Mouse (Mus musculus): ENCODE measurements at regions not wholly inside any gene's neighbourhood (a gene's known extent, or its start where the extent isn't known, plus 50 kb on each side); places are given as distances from the start of the nearest gene placed in this dataset.

DNA sequence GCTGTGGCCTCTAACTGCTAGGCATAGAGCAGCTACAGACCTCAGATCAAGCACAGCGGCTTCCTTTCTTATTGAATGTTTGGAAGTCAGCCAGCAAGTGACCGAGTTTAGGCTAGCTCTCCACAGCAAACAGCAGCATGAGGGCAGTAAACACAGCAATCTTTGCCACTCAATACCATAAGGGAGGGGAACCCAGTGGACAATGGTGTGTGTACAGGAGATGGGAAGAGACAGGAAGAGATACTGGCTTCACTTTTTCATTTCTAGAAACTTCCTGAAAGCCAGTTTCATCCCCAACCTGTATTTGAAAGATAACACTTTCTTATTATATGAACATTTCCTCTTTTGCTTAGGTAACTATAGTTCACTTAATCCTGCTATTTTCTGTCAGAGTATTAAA, 1284.9 kb upstream of the Lrrc6 start:
- ATAC-seq = no peak

DNA sequence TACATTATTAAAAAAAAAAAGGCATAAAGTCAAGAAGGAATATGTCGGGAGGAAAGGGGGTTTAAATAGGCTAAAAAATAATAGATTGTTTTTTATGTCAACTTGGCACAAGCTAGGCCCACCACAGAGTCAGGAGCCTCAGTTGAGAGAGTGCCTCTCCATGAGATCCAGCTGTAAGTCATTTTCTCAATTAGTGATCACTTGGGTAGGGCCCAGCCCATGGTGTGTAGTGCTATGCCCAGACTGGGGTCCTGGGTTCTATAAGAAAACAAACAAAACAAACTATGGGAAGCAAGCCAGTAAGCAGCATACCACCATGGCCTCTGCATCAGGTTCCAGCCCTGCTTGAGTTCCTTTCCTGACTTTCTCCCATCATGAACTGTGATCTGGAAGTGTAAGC, 1283.0 kb upstream of the Lrrc6 start:
- WGBS (ENCODE audit: insufficient replicate concordance) = 73% methylated on average over 1 of the region's 1 CpGs
- H3K27me3 ChIP-seq (replicated peaks) = no peaks in the 10 kb centered on the region
- H3K4me3 ChIP-seq = no peak overlapping the region
- no peaks in the 10 kb centered on the region for H3K36me3 ChIP-seq
- no peak overlapping the region for H3K27ac ChIP-seq
- no peak overlapping the region for H3K9ac ChIP-seq
- H3K4me2 ChIP-seq = no peak overlapping the region
- no peaks in the 10 kb centered on the region for H3K9me3 ChIP-seq (replicated peaks)
- no peak for ATAC-seq
- no peaks in the 10 kb centered on the region for H3K4me1 ChIP-seq

More for the DNA sequence above, 1284.9 kb upstream of the Lrrc6 start:
- Histone ChIP-seq H3K27ac (no peak overlapping the region), H3K27me3 (replicated peaks) (no peaks in the 10 kb centered on the region), H3K9me3 (replicated peaks) (no peaks in the 10 kb centered on the region), H3K36me3 (no peaks in the 10 kb centered on the region), H3K9ac (no peak overlapping the region), H3K4me3 (no peak overlapping the region), H3K4me1 (no peaks in the 10 kb centered on the region), H3K4me2 (no peak overlapping the region)
- 63% methylated on average over 2 of the region's 2 CpGs for WGBS (ENCODE audit: insufficient replicate concordance)

DNA sequence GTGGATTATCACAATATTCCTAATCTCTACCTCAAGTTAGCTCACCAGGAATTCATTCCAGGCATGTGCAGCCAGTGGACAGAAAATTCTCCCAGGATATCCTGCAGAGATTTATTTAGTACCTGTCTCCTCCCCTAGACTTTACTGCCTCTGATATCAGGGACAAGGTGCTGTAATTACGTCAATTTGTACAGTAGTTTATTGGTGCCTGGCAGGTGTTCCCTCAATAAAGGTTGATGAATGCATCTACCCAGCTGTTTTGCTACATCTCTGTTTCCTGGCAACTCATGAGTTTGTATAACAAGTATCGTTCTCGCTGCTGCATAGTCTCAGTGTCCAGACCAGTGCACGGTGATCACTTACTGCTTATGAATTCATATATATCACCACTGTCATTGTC, 1281.8 kb upstream of the Lrrc6 start:
- WGBS (ENCODE audit: insufficient replicate concordance) = 70% methylated on average over 4 of the region's 4 CpGs
- no peaks in the 10 kb centered on the region for H3K36me3 ChIP-seq
- ATAC-seq = no peak
- H3K9me3 ChIP-seq (replicated peaks) = no peaks in the 10 kb centered on the region
- no peaks in the 10 kb centered on the region for H3K27me3 ChIP-seq (replicated peaks)
- no peak overlapping the region for H3K9ac ChIP-seq
- H3K4me2 ChIP-seq = no peak overlapping the region
- H3K4me3 ChIP-seq = no peak overlapping the region
- H3K27ac ChIP-seq = no peak overlapping the region
- no peaks in the 10 kb centered on the region for H3K4me1 ChIP-seq

DNA sequence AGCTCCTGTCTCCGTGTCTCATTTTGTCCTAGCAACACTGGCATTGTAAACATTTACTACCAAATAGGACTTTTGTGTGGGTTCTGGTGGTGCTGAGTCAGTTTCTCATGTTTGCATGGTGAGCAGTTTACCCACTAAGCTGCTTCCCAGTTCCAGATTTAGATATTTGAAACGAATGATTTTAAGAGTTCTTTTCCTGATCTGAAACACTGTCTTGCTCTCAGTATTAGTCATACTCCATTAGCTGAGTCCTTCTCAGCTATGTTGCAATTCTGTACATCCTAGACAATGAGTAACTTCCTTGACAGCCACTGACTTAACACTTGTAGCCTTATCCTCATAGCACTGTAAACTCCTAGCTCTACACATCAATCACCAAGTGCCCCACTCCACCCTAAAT, 1280.1 kb upstream of the Lrrc6 start:
- WGBS (ENCODE audit: insufficient replicate concordance) = 54% methylated on average over 2 of the region's 2 CpGs
- no peak overlapping the region for H3K9ac ChIP-seq
- ATAC-seq = no peak
- no peaks in the 10 kb centered on the region for H3K27me3 ChIP-seq (replicated peaks)
- no peak overlapping the region for H3K27ac ChIP-seq
- no peak overlapping the region for H3K4me2 ChIP-seq
- no peak overlapping the region for H3K4me3 ChIP-seq
- H3K9me3 ChIP-seq (replicated peaks) = no peaks in the 10 kb centered on the region
- H3K36me3 ChIP-seq = no peaks in the 10 kb centered on the region
- no peaks in the 10 kb centered on the region for H3K4me1 ChIP-seq

DNA sequence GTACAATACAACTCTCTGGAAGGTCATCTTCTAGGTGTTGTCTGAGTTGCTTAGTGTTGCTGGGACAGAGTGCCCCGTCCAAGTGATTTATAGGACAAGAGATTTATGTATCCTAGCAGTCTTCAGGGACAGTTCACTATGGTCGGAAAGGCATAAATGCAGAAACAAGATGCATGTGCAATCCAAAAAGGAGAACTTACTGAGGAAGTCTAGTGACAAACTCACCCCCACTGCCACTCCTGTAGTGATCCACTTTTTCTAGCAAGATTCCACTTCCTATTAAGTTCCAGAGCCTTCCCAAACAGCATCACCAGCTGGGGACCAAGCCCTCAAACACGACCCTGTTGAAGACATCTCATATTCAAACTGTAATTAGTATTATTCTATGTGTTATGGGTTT, 1266.9 kb upstream of the Lrrc6 start:
- Histone ChIP-seq H3K36me3 (no peaks in the 10 kb centered on the region), H3K9me3 (replicated peaks) (no peaks in the 10 kb centered on the region), H3K4me3 (no peak overlapping the region), H3K27me3 (replicated peaks) (no peaks in the 10 kb centered on the region), H3K4me2 (no peak overlapping the region), H3K4me1 (no peaks in the 10 kb centered on the region), H3K9ac (no peak overlapping the region), H3K27ac (no peak overlapping the region)
- WGBS (ENCODE audit: insufficient replicate concordance) = 34% methylated on average over 3 of the region's 3 CpGs
- no peak for ATAC-seq

DNA sequence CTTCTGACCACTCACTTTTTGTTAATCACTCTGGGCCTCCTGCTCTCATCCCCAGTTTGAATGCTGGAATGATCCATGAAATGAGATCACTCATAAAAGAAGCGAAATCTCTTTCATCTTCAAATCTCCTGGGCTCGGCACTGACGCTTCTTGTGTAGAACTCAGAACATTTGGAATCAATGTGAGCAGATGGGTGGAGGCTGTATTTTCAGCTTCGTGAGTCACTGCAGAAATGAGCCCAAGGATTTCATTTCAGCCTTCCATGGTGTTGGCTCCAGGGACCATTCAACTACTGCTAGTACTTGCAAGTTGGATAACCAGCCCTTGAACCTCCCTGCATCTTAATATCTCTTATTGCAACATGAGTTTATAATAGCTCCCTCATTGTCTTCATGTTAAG, 1258.5 kb upstream of the Lrrc6 start:
- no peak overlapping the region for H3K4me2 ChIP-seq
- ATAC-seq = no peak
- no peaks in the 10 kb centered on the region for H3K36me3 ChIP-seq
- no peaks in the 10 kb centered on the region for H3K4me1 ChIP-seq
- WGBS (ENCODE audit: insufficient replicate concordance) = 59% methylated on average over 4 of the region's 4 CpGs
- no peaks in the 10 kb centered on the region for H3K27me3 ChIP-seq (replicated peaks)
- no peaks in the 10 kb centered on the region for H3K9me3 ChIP-seq (replicated peaks)
- no peak overlapping the region for H3K9ac ChIP-seq
- no peak overlapping the region for H3K27ac ChIP-seq
- no peak overlapping the region for H3K4me3 ChIP-seq

DNA sequence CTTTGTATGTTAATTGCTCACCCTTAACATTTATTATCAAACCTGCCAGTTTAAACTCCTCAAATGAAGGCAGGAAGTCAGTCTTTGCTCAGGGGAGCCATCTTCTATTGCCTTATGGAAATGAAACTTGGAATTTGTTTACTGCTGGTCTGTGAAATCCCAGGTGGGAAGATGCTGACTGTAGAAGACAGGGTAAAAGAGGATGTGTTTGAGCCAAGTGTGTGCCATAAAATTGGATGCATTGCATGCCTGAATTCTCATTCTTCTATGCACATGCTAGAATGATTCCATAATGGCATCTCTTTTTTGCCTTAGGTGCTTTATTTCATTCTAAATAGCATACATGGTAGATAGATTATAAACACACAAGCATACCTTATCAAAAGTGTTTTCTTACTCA, 1249.9 kb upstream of the Lrrc6 start:
- Histone ChIP-seq H3K27me3 (replicated peaks) (no peaks in the 10 kb centered on the region), H3K4me2 (no peak overlapping the region), H3K9ac (no peak overlapping the region), H3K4me3 (no peak overlapping the region), H3K9me3 (replicated peaks) (no peaks in the 10 kb centered on the region), H3K4me1 (no peaks in the 10 kb centered on the region), H3K36me3 (no peaks in the 10 kb centered on the region), H3K27ac (no peak overlapping the region)
- ATAC-seq = no peak

DNA sequence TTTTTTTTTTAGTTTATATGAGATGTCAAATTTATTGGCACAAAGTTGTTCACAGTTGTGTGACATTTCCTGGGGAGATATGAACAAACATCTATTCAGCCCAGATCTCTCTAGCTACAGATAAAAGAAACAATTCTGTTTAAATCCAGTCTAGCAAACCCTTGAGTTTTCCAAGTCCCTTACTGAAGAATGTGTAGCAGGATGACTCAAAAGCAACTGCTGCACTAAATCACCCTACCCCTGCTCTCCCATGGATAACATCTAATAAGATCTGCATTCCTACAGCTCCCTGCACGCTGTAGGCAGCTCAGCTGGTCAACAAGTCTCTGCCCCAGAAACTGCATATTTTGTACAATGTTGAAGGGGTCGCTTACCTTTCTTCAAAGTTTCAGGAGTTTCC, 1242.6 kb upstream of the Lrrc6 start:
- no peak for ATAC-seq
- Histone ChIP-seq H3K36me3 (no peaks in the 10 kb centered on the region), H3K9me3 (replicated peaks) (no peaks in the 10 kb centered on the region), H3K4me3 (no peak overlapping the region), H3K27me3 (replicated peaks) (no peaks in the 10 kb centered on the region), H3K4me1 (no peaks in the 10 kb centered on the region), H3K9ac (no peak overlapping the region), H3K27ac (no peak overlapping the region), H3K4me2 (no peak overlapping the region)
- 44% methylated on average over 2 of the region's 2 CpGs for WGBS (ENCODE audit: insufficient replicate concordance)

DNA sequence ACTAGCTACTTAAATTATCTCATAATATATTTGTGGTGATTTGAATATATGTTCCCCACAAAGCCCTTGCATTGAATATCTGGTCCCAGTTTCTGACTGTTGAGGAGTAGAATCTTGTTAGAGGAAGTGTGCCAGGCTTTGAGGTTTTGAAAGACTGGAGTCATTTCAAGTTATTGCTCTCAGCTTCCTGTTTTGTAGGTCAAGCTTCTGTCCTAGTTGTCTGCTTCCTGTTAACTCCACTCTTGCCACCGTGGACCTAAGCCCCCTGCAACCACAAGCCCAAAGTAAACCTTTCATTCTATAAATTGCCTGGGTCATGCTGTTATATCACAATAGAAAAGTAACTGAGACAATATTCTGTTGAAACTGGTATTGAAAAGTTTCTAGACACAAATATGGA, 1232.3 kb upstream of the Lrrc6 start:
- Histone ChIP-seq H3K9ac (no peak overlapping the region), H3K36me3 (no peaks in the 10 kb centered on the region), H3K4me2 (no peak overlapping the region), H3K4me3 (no peak overlapping the region), H3K4me1 (no peaks in the 10 kb centered on the region), H3K27me3 (replicated peaks) (no peaks in the 10 kb centered on the region), H3K9me3 (replicated peaks) (no peaks in the 10 kb centered on the region), H3K27ac (no peak overlapping the region)
- no peak for ATAC-seq
- WGBS (ENCODE audit: insufficient replicate concordance) = 7% methylated on average over 1 of the region's 1 CpGs

DNA sequence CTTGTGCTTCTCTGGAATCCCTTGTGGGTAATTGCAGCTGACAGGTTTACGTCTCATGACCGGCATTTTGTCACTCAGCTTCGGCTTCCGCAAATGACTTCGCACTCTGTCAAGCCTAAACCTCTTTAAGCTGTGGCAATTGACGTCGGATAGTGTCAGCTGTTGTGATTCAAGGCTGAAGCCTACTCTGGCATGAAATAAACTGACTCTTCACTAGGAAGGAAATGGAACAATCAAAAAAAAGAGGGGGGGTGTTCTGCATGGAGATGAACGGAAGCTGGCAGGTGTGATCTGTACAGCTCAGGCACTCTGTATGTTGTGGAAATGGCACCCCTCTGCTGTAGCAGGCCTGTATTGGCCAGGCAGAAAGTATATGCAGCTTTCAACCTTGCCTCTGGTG, 1228.8 kb upstream of the Lrrc6 start:
- Histone ChIP-seq H3K4me1 (no peaks in the 10 kb centered on the region), H3K9me3 (replicated peaks) (no peaks in the 10 kb centered on the region), H3K4me2 (no peak overlapping the region), H3K4me3 (no peak overlapping the region), H3K36me3 (no peaks in the 10 kb centered on the region), H3K27me3 (replicated peaks) (no peaks in the 10 kb centered on the region), H3K27ac (no peak overlapping the region), H3K9ac (no peak overlapping the region)
- no peak for ATAC-seq
- WGBS (ENCODE audit: insufficient replicate concordance) = 86% methylated on average over 8 of the region's 8 CpGs

DNA sequence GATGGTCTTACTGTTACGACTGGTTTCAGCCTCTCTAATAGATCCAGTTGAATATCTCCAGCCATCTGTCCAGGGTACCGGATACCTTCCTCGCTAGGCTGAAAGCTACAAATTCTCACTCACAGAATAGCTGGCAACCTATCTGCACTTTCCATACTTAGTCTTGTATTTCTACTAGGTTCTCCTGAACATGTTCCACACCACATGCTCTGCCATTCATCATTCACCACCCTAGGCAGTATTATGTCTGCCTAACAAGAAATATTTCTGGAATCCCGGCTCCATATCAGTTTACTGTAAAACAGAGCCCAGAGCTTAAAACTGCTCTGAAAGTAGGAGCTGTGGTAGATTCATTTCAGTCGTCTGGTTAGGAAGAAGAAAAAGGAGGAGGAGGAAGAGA, 1224.5 kb upstream of the Lrrc6 start:
- ATAC-seq = no peak
- no peak overlapping the region for H3K27ac ChIP-seq
- no peaks in the 10 kb centered on the region for H3K36me3 ChIP-seq
- no peaks in the 10 kb centered on the region for H3K4me1 ChIP-seq
- H3K4me3 ChIP-seq = no peak overlapping the region
- H3K9ac ChIP-seq = no peak overlapping the region
- H3K9me3 ChIP-seq (replicated peaks) = no peaks in the 10 kb centered on the region
- H3K4me2 ChIP-seq = no peak overlapping the region
- WGBS (ENCODE audit: insufficient replicate concordance) = 47% methylated on average over 5 of the region's 5 CpGs
- H3K27me3 ChIP-seq (replicated peaks) = no peaks in the 10 kb centered on the region

DNA sequence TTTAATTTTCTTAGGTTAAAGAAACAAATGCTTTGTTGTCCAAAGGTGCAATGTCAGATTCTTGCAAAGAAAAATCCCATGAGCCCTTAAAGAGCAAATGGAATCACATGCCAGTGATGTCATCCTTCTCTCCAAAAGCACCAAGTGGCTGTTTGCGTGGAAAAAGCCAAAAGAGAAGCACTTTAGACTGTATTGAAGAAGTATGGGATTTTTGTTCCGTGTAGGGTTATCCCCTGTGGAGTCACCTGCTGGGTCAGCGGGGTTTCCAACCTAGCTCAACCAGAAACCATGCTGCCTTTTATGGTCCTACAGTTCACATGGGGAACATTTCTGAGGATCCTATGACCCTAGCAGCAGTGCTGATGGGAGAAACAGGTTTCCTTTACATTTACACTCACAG, 1213.5 kb upstream of the Lrrc6 start:
- Histone ChIP-seq H3K9ac (no peak overlapping the region), H3K27me3 (replicated peaks) (no peaks in the 10 kb centered on the region), H3K4me3 (no peak overlapping the region), H3K9me3 (replicated peaks) (no peaks in the 10 kb centered on the region), H3K36me3 (no peaks in the 10 kb centered on the region), H3K4me1 (no peaks in the 10 kb centered on the region), H3K27ac (no peak overlapping the region), H3K4me2 (no peak overlapping the region)
- no peak for ATAC-seq
- 61% methylated on average over 3 of the region's 3 CpGs for WGBS (ENCODE audit: insufficient replicate concordance)

DNA sequence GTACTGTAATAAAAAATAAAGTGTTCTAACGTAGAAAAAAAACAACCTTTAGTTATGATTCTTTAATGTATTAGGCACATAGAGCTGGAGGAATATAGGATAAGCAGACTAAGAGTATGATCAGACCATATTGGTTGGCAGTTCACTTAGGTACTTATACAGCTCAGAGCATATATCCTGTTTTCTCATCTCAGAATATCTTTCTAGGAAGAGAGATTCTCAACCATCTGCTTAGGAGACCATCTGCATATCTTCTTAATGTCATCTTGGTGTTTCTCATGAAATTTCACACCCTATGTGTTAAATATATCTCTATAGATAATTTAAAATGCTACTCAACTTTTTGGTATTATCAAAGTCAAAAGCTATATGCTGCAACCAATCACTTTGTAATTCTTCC, 1185.4 kb upstream of the Lrrc6 start:
- no peak for ATAC-seq
- WGBS (ENCODE audit: insufficient replicate concordance) = 53% methylated on average over 1 of the region's 1 CpGs
- no peak overlapping the region for H3K27ac ChIP-seq

More for the DNA sequence above, 1185.4 kb upstream of the Lrrc6 start:
- Histone ChIP-seq H3K36me3 (no peaks in the 10 kb centered on the region), H3K9me3 (replicated peaks) (no peaks in the 10 kb centered on the region), H3K4me3 (no peak overlapping the region), H3K4me2 (no peak overlapping the region), H3K27me3 (replicated peaks) (no peaks in the 10 kb centered on the region), H3K4me1 (no peaks in the 10 kb centered on the region), H3K9ac (no peak overlapping the region)
